Mouse (Mus musculus): ENCODE measurements around the gene Prkcb.

Prkcb gene

GRCm38 (mm10) chr7:122319566-122319965 lies 31.0 kb downstream of the Prkcb start:
- no peak for DNase-seq (ENCODE audit: low read depth, low spot score)

GRCm38 (mm10) chr7:122320843-122321544 lies 32.4 kb downstream of the Prkcb start:
- no peak for DNase-seq (ENCODE audit: low read depth, low spot score)

- DNase-seq (ENCODE audit: low read depth, low spot score) = no peak
Measured at GRCm38 (mm10) chr7:122322038-122322690, 33.6 kb downstream of the Prkcb start.

GRCm38 (mm10) chr7:122327942-122328341 lies 39.4 kb downstream of the Prkcb start:
- no peak for DNase-seq (ENCODE audit: low read depth, low spot score)

DNA sequence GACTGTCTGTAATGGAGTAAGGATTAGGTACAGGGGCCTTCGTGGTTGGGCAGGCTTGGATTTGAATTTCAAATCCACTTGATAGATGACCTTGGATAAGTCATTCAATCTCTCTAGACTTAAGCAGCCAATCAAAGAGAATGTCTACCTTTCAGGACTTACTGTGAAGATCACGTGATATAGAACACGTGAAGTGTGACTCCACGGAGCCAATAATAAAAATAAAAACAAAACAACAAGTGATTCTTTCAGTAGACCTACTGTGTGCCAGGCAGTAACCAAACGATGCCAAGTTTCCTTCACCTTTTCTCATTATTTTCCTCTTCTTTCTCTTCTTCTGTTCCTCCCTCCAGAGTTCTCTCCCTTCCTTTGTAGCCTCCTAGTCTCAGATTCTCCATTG lies 39.9 kb downstream of the Prkcb start:
- DNase-seq (ENCODE audit: low read depth, low spot score) = no peak

GRCm38 (mm10) chr7:122329588-122329987 lies 41.0 kb downstream of the Prkcb start:
- DNase-seq (ENCODE audit: low read depth, low spot score) = no peak

DNA sequence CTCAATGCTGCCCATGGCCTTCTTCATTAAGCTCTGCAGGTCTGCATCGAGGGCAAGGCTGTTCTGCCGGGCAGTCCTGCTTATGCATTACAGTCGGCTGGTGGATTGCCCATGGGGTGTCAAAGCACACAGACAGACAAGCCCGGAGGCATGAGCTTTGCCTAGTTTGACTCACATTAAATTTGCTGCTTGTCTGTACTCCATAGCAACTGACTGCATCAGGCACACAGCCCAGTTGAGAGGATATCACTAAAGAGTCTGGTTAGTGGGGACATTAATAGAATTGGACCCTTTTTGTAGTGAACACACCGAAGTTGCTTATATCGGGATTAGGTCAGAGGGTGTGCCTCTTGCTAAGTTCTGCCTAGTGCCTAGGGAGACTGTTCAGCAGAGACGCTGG lies 45.1 kb downstream of the Prkcb start:
- DNase-seq (ENCODE audit: low read depth, low spot score) = no peak

DNA sequence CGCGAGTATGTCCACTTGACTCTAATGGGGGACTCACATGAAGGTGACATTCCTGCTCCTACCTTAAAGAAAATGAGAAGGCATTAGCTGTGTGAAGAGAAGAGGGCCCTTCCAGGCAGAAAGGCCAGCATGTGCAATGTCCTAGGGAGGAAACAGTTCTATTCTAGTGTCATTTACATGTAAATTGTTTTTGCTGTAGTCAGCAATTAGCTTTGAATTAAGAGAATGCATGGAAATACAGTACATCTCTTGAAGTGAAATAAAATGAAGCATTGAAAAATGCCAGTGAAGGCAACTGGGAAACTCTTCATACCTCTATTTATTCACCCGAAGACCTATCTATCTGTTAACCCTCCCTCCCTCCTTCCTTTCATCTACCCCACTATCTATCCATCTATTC lies 48.8 kb downstream of the Prkcb start:
- DNase-seq (ENCODE audit: low read depth, low spot score) = no peak

DNA sequence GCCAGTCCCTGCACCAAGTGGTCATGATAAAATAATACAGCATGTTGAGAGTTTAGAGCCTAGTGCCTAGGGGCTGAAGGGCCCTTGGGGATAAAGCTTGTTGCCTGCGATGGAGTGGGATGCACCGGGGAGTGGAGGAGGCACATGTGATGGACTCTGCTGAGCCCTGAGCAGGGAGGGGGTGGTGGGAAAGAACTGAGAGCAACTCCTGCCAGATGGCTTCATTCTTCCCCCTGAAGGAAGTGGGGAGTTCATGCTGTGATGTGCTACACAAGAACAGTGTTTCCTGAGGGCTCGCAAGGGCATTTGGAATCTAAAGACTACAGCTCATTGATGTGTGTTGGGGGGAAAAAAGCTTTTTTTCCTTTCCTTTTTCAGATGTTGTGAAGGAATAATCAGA lies 49.5 kb downstream of the Prkcb start:
- no peak for DNase-seq (ENCODE audit: low read depth, low spot score)

DNA sequence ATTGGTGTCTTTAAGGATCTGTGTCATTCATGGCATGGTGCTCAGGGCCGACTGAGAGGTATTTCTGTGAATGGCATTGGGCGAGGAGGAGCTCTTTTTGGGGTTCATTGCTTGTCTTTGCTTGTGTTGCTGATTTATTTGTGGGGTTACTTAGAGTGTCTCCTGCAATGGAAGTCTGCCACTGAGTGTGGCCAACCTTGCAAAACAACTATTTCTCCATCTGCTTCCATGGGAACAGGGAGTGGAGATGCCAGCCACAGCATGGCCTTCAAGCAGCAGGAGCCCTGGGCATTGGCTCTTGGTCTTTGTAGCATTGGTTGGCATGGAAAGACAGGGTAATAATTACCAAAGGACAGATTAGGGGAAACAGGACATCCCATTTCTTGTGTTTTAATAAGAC lies 50.9 kb downstream of the Prkcb start:
- no peak for DNase-seq (ENCODE audit: low read depth, low spot score)

DNA sequence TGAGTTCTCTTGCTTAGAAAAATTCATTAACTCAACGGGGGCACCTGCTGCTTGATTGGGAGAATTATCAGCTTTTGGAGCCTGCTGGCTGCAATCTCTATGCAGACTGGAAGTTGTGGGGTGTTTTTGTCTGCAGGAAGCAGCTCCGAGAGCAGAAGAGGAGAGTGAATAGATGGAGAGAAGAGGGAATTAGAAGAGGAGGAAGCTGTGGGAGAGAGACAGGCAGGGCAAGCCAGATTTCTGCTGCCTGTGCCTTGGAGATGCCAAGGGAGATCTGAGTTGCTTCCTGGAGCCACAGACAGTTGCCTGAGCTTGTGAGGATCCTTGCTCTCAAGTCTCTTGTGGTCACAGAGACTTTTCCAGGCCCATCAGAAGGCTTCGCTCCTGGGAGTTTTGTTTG lies 53.3 kb downstream of the Prkcb start:
- no peak for DNase-seq (ENCODE audit: low read depth, low spot score)

DNA sequence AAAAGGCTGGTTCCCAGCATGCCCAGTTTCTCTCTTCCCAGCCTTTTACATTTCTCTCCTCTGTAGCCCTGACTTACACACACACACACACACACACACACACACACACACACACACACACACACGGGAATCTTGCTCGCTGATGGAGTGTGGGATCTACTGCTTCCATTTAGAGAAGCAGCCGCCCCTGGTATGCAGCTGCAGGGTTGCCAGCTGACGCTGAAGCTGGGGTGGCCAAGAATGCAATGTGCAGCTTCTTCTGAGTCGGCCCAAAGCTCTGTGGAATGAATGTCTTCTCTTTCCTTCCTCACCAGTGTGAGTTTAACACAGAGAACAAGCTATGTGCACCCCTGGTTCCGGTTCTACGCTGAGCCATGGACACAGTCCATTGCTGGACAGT lies 56.1 kb downstream of the Prkcb start:
- DNase-seq (ENCODE audit: low read depth, low spot score) = no peak

GRCm38 (mm10) chr7:122346251-122347242 lies 58.0 kb downstream of the Prkcb start:
- no peak for DNase-seq (ENCODE audit: low read depth, low spot score)

GRCm38 (mm10) chr7:122347433-122347832 lies 58.9 kb downstream of the Prkcb start:
- DNase-seq (ENCODE audit: low read depth, low spot score) = no peak

- no peak for DNase-seq (ENCODE audit: low read depth, low spot score)
Measured at GRCm38 (mm10) chr7:122349961-122350360, 61.4 kb downstream of the Prkcb start.

DNA sequence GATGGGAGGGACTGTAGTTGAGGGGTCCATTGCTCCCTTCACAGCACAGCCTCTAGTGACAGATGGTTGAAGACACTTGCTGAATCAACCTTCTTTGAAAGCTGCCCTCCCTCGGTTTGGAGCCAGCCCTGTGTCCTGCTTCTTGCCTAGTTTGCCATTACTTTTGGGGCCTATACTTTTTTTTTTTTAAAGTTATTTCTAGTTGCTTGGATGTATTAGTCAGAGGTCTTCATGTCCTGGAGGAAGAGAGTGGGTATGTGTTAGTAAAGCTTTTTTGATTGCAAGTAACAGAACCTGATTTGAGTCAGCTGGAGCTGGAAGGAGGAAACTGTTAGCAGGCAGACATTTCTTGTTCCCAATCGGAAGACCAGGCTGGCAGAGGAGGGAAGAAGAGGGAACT lies 62.2 kb downstream of the Prkcb start:
- DNase-seq (ENCODE audit: low read depth, low spot score) = no peak

DNA sequence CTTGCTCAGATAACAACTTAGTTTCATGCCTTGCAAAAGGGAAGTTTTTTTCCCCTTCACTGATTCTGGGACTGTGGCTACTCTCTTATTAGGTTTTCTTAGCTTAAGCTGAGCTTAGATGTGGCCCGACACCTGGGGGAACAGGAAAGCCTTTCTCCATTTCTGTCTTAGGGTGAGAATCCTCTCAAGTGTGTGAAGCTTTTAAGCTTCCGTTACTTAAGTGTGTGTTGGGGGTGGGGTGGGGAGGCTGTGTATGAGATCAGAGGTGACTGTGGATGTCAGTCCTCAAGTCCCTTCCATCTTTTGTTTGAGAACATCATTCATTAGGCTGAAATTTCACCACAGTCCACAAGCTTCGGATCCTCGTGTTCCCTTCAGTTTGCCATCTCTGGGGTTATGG lies 63.3 kb downstream of the Prkcb start:
- DNase-seq (ENCODE audit: low read depth, low spot score) = no peak

DNA sequence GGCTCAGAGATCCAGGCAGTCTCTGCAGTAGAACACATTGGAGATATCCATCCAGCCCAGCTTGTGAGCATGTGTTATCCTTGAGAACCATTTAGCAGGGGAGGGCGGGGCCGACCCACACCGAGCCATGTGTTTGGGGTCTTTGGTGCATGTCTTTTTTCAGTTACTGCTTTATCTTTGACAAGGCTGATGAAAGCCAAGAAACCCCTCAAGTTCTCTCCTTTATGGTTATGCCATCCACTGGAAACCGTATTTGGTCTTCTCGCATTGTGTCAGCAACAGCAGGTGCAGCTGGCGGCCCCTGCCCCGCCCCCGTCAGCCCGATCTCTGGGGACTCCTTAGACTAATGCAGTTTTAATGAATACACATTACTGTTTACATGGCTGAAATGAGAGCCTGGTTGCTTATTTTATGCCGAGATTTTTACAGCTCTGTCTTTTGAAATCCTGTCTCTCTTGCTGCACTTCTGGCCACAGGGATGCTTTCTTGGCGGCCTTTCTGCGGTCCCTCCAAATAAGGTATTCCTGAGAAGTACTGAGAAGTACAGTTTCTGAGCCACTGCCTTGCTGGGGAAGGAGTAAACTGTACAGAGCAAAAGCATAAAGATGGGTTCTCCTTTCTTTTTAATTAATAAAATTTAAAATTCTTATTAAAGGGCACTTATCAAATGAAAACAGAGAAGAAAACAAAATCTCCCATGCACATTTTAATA lies 64.2 kb downstream of the Prkcb start:
- DNase-seq (ENCODE audit: low read depth, low spot score) = no peak

DNA sequence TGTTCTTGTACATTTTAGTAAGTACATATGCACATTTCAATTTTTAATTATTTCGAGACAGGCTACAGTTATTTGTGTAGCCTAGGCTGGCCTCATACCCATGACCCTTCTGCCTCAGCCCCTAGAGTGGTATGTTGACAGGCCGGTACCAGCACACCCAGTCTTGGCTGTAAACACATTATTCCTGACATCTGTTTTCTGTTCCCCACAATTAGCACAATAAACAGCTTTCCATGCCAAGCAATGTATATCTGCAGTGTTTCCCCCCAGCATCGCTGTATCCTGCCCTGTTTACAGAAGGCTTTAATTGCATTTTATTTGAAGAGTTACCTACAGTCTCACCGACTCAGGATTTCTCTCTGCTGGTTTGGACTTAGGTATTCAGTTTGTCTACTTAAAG lies 64.8 kb downstream of the Prkcb start:
- DNase-seq (ENCODE audit: low read depth, low spot score) = no peak

- DNase-seq (ENCODE audit: low read depth, low spot score) = no peak
Measured at GRCm38 (mm10) chr7:122356941-122357340, 68.4 kb downstream of the Prkcb start.

DNA sequence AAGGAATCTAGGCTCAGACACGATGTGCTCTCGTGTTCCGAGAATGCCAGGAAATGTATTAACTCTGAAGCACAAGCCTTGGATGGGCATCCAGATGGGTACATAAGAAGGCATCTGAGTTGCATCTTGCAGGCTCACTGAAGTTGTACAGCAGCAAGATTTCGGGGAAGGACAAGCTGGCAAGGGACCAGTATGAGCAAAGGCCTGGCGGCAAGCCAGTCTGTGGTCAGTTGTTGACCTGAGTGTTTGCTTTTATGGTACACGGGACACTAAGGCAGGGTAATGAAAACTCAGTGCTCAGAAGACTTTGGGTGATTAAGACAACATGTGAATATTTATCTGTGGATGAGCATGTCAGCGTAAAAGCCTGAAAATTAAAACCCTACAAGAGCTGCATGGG lies 69.3 kb downstream of the Prkcb start:
- no peak for DNase-seq (ENCODE audit: low read depth, low spot score)

DNA sequence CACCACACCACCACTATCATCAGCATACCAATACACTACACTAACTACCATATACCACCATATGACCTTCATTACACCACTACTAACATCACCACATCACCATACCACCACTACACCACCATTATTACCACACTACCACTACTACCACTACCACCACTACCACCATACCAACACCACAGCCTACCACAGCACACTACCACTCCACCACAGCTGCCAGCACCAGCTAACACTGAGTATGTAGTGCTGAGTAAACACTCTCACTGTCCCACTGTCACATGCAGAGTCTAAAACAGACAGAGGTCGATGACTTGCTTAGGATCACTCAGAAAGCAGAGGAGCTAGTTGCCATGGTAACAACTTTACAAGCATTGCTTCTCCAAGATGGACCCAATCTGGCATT lies 78.1 kb downstream of the Prkcb start:
- DNase-seq (ENCODE audit: low read depth, low spot score) = no peak
